Mouse (Mus musculus) forebrain, postnatal 0 days (tissue): ENCODE results near the gene Ccdc40. TPM values are rescaled to one million over a fixed set of nuclear protein-coding genes. Genes with fewer than 3 reads are reported as not detected.
"Not testable (repeated sequence)": the region's sequence is repeated elsewhere in the genome, so short reads cannot be mapped to it uniquely, and the experiment has no call there.

Experiments
- ATAC-seq: fragments of 200-750 bp; cut with Nextera tagmentation; 2 replicates; pipeline ENCODE4 v1.8.0; 2017; ENCODE audit warnings: mild to moderate bottlenecking, moderate library complexity
- DNase-seq: peaks from one replicate; pipeline ENCODE4 v3.0.0-alpha.2; 2015
- H3K27ac ChIP-seq: fragments of 300-500 bp; sonication (generic); 2 replicates; pipeline ENCODE4 v1.5.1; 2014; ENCODE audit warnings: low read depth, mild to moderate bottlenecking, antibody characterized with exemption, low read length, moderate library complexity, mixed read lengths
- H3K27me3 ChIP-seq: fragments of 300-500 bp; sonication (generic); 2 replicates; pipeline ENCODE4 v1.6.1; 2014; ENCODE audit warnings: mild to moderate bottlenecking, low read length, mixed read lengths; ENCODE audit not compliant: insufficient read depth
- H3K36me3 ChIP-seq: fragments of 300-500 bp; sonication (generic); 2 replicates; pipeline ENCODE4 v1.6.1; 2014; ENCODE audit warnings: mild to moderate bottlenecking, moderate library complexity; ENCODE audit not compliant: insufficient read depth
- H3K4me1 ChIP-seq: fragments of 300-500 bp; sonication (generic); 2 replicates; pipeline ENCODE4 v1.6.1; 2014; ENCODE audit warnings: antibody characterized with exemption; ENCODE audit not compliant: insufficient read depth
- H3K4me2 ChIP-seq: fragments of 300-500 bp; sonication (generic); 2 replicates; pipeline ENCODE4 v1.6.1; 2014; ENCODE audit warnings: low read depth, mild to moderate bottlenecking, moderate library complexity
- H3K4me3 ChIP-seq: fragments of 300-500 bp; sonication (generic); 2 replicates; pipeline ENCODE4 v1.5.1; 2014; ENCODE audit warnings: low read depth, low read length, mixed read lengths
- H3K9ac ChIP-seq: fragments of 300-500 bp; sonication (generic); 2 replicates; pipeline ENCODE4 v1.6.1; 2014; ENCODE audit warnings: mild to moderate bottlenecking
- H3K9me3 ChIP-seq: fragments of 300-500 bp; sonication (generic); 2 replicates; pipeline ENCODE4 v1.6.1; 2016; ENCODE audit warnings: low read length
- CTCF ChIP-seq: sonication (generic); IDR thresholded peaks from 2 replicates; pipeline ENCODE4 v1.5.1; 2016; ENCODE audit warnings: antibody characterized with exemption, control low read depth, low read depth
- WGBS: fragments of 180-500 bp; shearing (Covaris S2); extraction: QIAGEN DNeasy Blood & Tissue Kit; methylation state at CpG from one replicate; pipeline ENCODE4 v1.1.7; 2014; 5-methylcytosine and 5-hydroxymethylcytosine counted together
- polyA plus RNA-seq: library from polyadenylated mRNA; unstranded; fragments of >200 nt; fragmentation: Nextera tagmentation; extraction: Ambion mirVana; gene quantifications from 2 replicates; pipeline ENCODE4 v1.2.1, GENCODE M21; 2015
- total RNA-seq: library from RNA; depleted of rRNA; stranded (reverse); fragments of >200 nt; gene quantifications from 2 replicates; pipeline ENCODE4 v1.2.3, GENCODE M21; 2014

Ccdc40 gene
- total and polyA plus RNA-seq, 2 experiments from 2014 or later = 11.8 to 14.6 TPM

GRCm38 (mm10) chr11:119267241-119267674 lies 38.9 kb downstream of the Ccdc40 start:
- Histone ChIP-seq H3K27me3 (no peaks in the 10 kb centered on the region), H3K9ac (peak overlapping the region; percentile 71; the same call in 1 of the 2 replicates), H3K27ac (peak overlapping the region; percentile 15; the same call in 1 of the 2 replicates), H3K9me3 (no peaks in the 10 kb centered on the region), H3K4me1 (peaks cover 17% of the 10 kb centered on the region), H3K36me3 (peaks cover 3% of the 10 kb centered on the region; the same call in 1 of the 2 replicates), H3K4me3 (peak overlapping the region; percentile 61; the same call in 1 of the 2 replicates), H3K4me2 (peak overlapping the region; percentile 97)
- ATAC-seq (peak; percentile 30), DNase-seq (peak; percentile 41)
- no peak for TF ChIP-seq CTCF
- 24% methylated on average over 6 of the region's 6 CpGs for WGBS

- no peaks in the 10 kb centered on the region for H3K9me3 ChIP-seq
- WGBS = 4% methylated on average over 52 of the region's 52 CpGs
Measured at GRCm38 (mm10) chr11:119267768-119268556, 39.6 kb downstream of the Ccdc40 start, which contains the start of gene Gaa. Gaa (plus strand) TSS chr11:119267887.

GRCm38 (mm10) chr11:119268557-119269195 lies 40.3 kb downstream of the Ccdc40 start:
- Histone ChIP-seq H3K9ac (peak overlapping the region; percentile 71), H3K4me3 (peak overlapping the region; percentile 61), H3K36me3 (peaks cover 6% of the 10 kb centered on the region; the same call in 1 of the 2 replicates), H3K4me1 (peaks cover 17% of the 10 kb centered on the region), H3K4me2 (peak overlapping the region; percentile 97), H3K9me3 (no peaks in the 10 kb centered on the region), H3K27ac (0 out of 2 replicates have a peak overlapping the region, but pooled peaks have one; percentile 57), H3K27me3 (no peaks in the 10 kb centered on the region)
- peak; percentile 58 for DNase-seq
- WGBS = 64% methylated on average over 16 of the region's 16 CpGs
- no peak for TF ChIP-seq CTCF
- ATAC-seq = peak; percentile 43

More at GRCm38 (mm10) chr11:119267768-119268556, 39.6 kb downstream of the Ccdc40 start, which contains the start of gene Gaa:
- peak; percentile 88 for ATAC-seq
- H3K27me3 ChIP-seq = no peaks in the 10 kb centered on the region
- H3K9ac ChIP-seq = peak within 1 kb of the TSS; percentile 71
- peak; percentile 100 for TF ChIP-seq CTCF
- peak within 1 kb of the TSS; percentile 72 for H3K27ac ChIP-seq
- H3K4me2 ChIP-seq = peak within 1 kb of the TSS; percentile 97
- H3K4me1 ChIP-seq = peaks cover 17% of the 10 kb centered on the region
- DNase-seq = peak; percentile 97
- peak within 1 kb of the TSS; percentile 61 for H3K4me3 ChIP-seq
- H3K36me3 ChIP-seq = peaks cover 6% of the 10 kb centered on the region; the same call in 1 of the 2 replicates

- peak; percentile 59 for TF ChIP-seq CTCF
- ATAC-seq, DNase-seq, H3K9me3 ChIP-seq, H3K27me3 ChIP-seq, H3K9ac ChIP-seq, H3K4me3 ChIP-seq, H3K4me2 ChIP-seq, H3K27ac ChIP-seq: not testable (repeated sequence)
- Histone ChIP-seq H3K4me1 (peaks cover 13% of the 10 kb centered on the region), H3K36me3 (peaks cover 34% of the 10 kb centered on the region)
- WGBS = 60% methylated on average over 3 of the region's 3 CpGs
Measured at GRCm38 (mm10) chr11:119272492-119272891, 44.1 kb downstream of the Ccdc40 start.

GRCm38 (mm10) chr11:119273186-119273930 lies 45.0 kb downstream of the Ccdc40 start:
- 88% methylated on average over 8 of the region's 8 CpGs for WGBS
- Histone ChIP-seq H3K4me2 (no peak overlapping the region), H3K27ac (no peak overlapping the region), H3K4me1 (peaks cover 6% of the 10 kb centered on the region), H3K27me3 (no peaks in the 10 kb centered on the region), H3K4me3 (no peak overlapping the region), H3K36me3 (peaks cover 42% of the 10 kb centered on the region), H3K9ac (no peak overlapping the region), H3K9me3 (no peaks in the 10 kb centered on the region)
- ATAC-seq = no peak
- DNase-seq = no peak
- TF ChIP-seq CTCF = peak; percentile 37; the same call in 1 of the 2 replicates

GRCm38 (mm10) chr11:119281030-119281429 lies 52.7 kb downstream of the Ccdc40 start:
- ATAC-seq (no peak), DNase-seq (no peak)
- Histone ChIP-seq H3K9me3 (no peaks in the 10 kb centered on the region), H3K4me1 (no peaks in the 10 kb centered on the region), H3K36me3 (peaks cover 84% of the 10 kb centered on the region), H3K27me3 (no peaks in the 10 kb centered on the region), H3K4me3 (no peak overlapping the region), H3K4me2 (no peak overlapping the region), H3K27ac (no peak overlapping the region), H3K9ac (no peak overlapping the region)
- TF ChIP-seq CTCF = no peak
- WGBS = 91% methylated on average over 15 of the region's 15 CpGs
